Mouse (Mus musculus) bone marrow, adult 2 months (tissue): Measurements from ENCODE around the gene Wasl. TPM values are rescaled to one million over a fixed set of nuclear protein-coding genes. Genes with fewer than 3 reads are reported as not detected.
A peak's percentile ranks its signal among the peaks of the same experiment; 100 is the strongest.

ENCODE experiments used
- H3K27ac ChIP-seq: fragments of 200-500 bp; 2 replicates; pipeline ENCODE4 v1.5.1; 2012; ENCODE audit warnings: low read depth, mild to moderate bottlenecking, control low read depth, inconsistent platforms, low read length; ENCODE audit not compliant: control insufficient read depth, poor library complexity, insufficient read depth
- H3K4me1 ChIP-seq: fragments of 200-500 bp; 2 replicates; pipeline ENCODE4 v1.6.1; 2011; ENCODE audit warnings: low read length; ENCODE audit not compliant: control insufficient read depth, insufficient read depth
- H3K4me3 ChIP-seq: fragments of 200-500 bp; replicated peaks from 2 replicates; pipeline ENCODE3; 2011; ENCODE audit warnings: mild to moderate bottlenecking, low read depth, low read length, control low read depth; ENCODE audit not compliant: control insufficient read depth
- CTCF ChIP-seq: fragments of 200-500 bp; IDR thresholded peaks from 2 replicates; pipeline ENCODE4 v1.5.1; 2011; ENCODE audit warnings: low read length, control low read depth; ENCODE audit not compliant: control insufficient read depth, insufficient read depth
- POLR2A ChIP-seq: fragments of 200-500 bp; IDR thresholded peaks from 2 replicates; pipeline ENCODE4 v1.6.1; 2011; ENCODE audit warnings: low read depth, mild to moderate bottlenecking, control low read depth, low read length, borderline replicate concordance; ENCODE audit not compliant: control insufficient read depth
- WGBS: fragments of 180-500 bp; shearing (Covaris S2); methylation state at CpG from one replicate; pipeline ENCODE4 v1.1.7; 2018; 5-methylcytosine and 5-hydroxymethylcytosine counted together
- polyA plus RNA-seq: library from polyadenylated mRNA; stranded (reverse); fragments of >200 nt; gene quantifications from 2 replicates; pipeline ENCODE4 v1.2.4, GENCODE M21; 2011; ENCODE audit warnings: low replicate concordance; ENCODE audit not compliant: missing spikeins, insufficient read depth, insufficient read length

The Wasl gene
- polyA plus RNA-seq = 4.0 and 14.5 TPM in 2 replicates

- WGBS = under 1% methylated on average over 62 of the region's 63 CpGs
- TF ChIP-seq CTCF (no peak), POLR2A (peak; percentile 49; the same call in 1 of the 2 replicates)
These were observed at the start of gene Wasl for GRCm38 (mm10) chr6:24664867-24665458. TSS of gene Wasl (minus strand) at chr6:24665009.

GRCm38 (mm10) chr6:24707499-24707898 is 42.7 kb upstream of the Wasl start:
- no peak overlapping the region for H3K4me3 ChIP-seq
- no peak overlapping the region for H3K27ac ChIP-seq
- H3K4me1 ChIP-seq = no peaks in the 10 kb centered on the region
- no peak for TF ChIP-seq POLR2A
- TF ChIP-seq CTCF = no peak
- WGBS = 60% methylated on average over 2 of the region's 2 CpGs

More at GRCm38 (mm10) chr6:24664867-24665458, at the start of gene Wasl:
- Histone ChIP-seq H3K4me3 (peak within 1 kb of the TSS; percentile 82), H3K4me1 (no peaks in the 10 kb centered on the region; the same call in 1 of the 2 replicates), H3K27ac (peak within 1 kb of the TSS; percentile 91)

GRCm38 (mm10) chr6:24707090-24707489 is 42.3 kb upstream of the Wasl start:
- WGBS = 71% methylated on average over 5 of the region's 5 CpGs
- Histone ChIP-seq H3K27ac (no peak overlapping the region), H3K4me1 (no peaks in the 10 kb centered on the region), H3K4me3 (no peak overlapping the region)
- TF ChIP-seq CTCF = no peak
- TF ChIP-seq POLR2A = no peak

- 81% methylated on average over 5 of the region's 5 CpGs for WGBS
- TF ChIP-seq POLR2A = no peak
- no peak for TF ChIP-seq CTCF
These were observed 32.4 kb upstream of the Wasl start for GRCm38 (mm10) chr6:24697216-24697615.

GRCm38 (mm10) chr6:24696117-24696516 is 31.3 kb upstream of the Wasl start:
- WGBS = 81% methylated on average over 4 of the region's 4 CpGs
- H3K27ac ChIP-seq = no peak overlapping the region
- no peak overlapping the region for H3K4me3 ChIP-seq
- TF ChIP-seq CTCF (no peak), POLR2A (no peak)
- no peaks in the 10 kb centered on the region; the same call in 1 of the 2 replicates for H3K4me1 ChIP-seq

More at GRCm38 (mm10) chr6:24697216-24697615, 32.4 kb upstream of the Wasl start:
- Histone ChIP-seq H3K4me1 (no peaks in the 10 kb centered on the region; the same call in 1 of the 2 replicates), H3K4me3 (no peak overlapping the region), H3K27ac (no peak overlapping the region)

GRCm38 (mm10) chr6:24694455-24695410 is 29.9 kb upstream of the Wasl start:
- Histone ChIP-seq H3K4me3 (no peak overlapping the region), H3K4me1 (no peaks in the 10 kb centered on the region; the same call in 1 of the 2 replicates), H3K27ac (no peak overlapping the region)
- 77% methylated on average over 11 of the region's 11 CpGs for WGBS
- TF ChIP-seq POLR2A = no peak

GRCm38 (mm10) chr6:24687871-24688270 is 23.1 kb upstream of the Wasl start:
- no peak for TF ChIP-seq POLR2A
- TF ChIP-seq CTCF = no peak

GRCm38 (mm10) chr6:24683113-24683512 is 18.3 kb upstream of the Wasl start:
- no peak overlapping the region for H3K4me3 ChIP-seq
- WGBS = 90% methylated on average over 3 of the region's 3 CpGs
- no peak overlapping the region for H3K27ac ChIP-seq
- no peaks in the 10 kb centered on the region for H3K4me1 ChIP-seq
- no peak for TF ChIP-seq POLR2A
- no peak for TF ChIP-seq CTCF

More at GRCm38 (mm10) chr6:24687871-24688270, 23.1 kb upstream of the Wasl start:
- no peaks in the 10 kb centered on the region for H3K4me1 ChIP-seq
- no peak overlapping the region for H3K4me3 ChIP-seq
- 69% methylated on average over 1 of the region's 1 CpGs for WGBS
- H3K27ac ChIP-seq = no peak overlapping the region
